Mouse (Mus musculus) hindbrain, embryonic 11.5 days (tissue): Measurements from ENCODE around the gene Dnmt3l. TPM values are rescaled to one million over a fixed set of nuclear protein-coding genes. Genes with fewer than 3 reads are reported as not detected.

Source experiments
- ATAC-seq: fragments of 200-750 bp; cut with Nextera tagmentation; 2 replicates; pipeline ENCODE4 v1.8.0; 2017; ENCODE audit warnings: mild to moderate bottlenecking, moderate TSS enrichment, moderate library complexity; ENCODE audit not compliant: low FRiP score
- DNase-seq: peaks from one replicate; pipeline ENCODE4 v3.0.0-alpha.2; 2015; ENCODE audit warnings: low spot score
- H3K27ac ChIP-seq: fragments of 300-500 bp; sonication (generic); 2 replicates; pipeline ENCODE4 v1.5.1; 2014; ENCODE audit warnings: mild to moderate bottlenecking, low read depth, low read length
- H3K27me3 ChIP-seq: fragments of 300-500 bp; sonication (generic); 2 replicates; pipeline ENCODE4 v1.6.1; 2014; ENCODE audit warnings: mild to moderate bottlenecking, low read length, moderate library complexity, mixed read lengths; ENCODE audit not compliant: control insufficient read depth, insufficient read depth
- H3K36me3 ChIP-seq: fragments of 300-500 bp; sonication (generic); 2 replicates; pipeline ENCODE4 v1.6.1; 2014; ENCODE audit warnings: mild to moderate bottlenecking, low read length, moderate library complexity, mixed read lengths; ENCODE audit not compliant: control insufficient read depth, insufficient read depth
- H3K4me1 ChIP-seq: fragments of 300-500 bp; sonication (generic); replicated peaks from 2 replicates; pipeline ENCODE4 v1.6.1; 2014; ENCODE audit warnings: low read length, mixed read lengths; ENCODE audit not compliant: control insufficient read depth, insufficient read depth
- H3K4me2 ChIP-seq: fragments of 300-500 bp; sonication (generic); replicated peaks from 2 replicates; pipeline ENCODE4 v1.6.1; 2014; ENCODE audit warnings: mild to moderate bottlenecking, low read depth, low read length
- H3K4me3 ChIP-seq: fragments of 300-500 bp; sonication (generic); 2 replicates; pipeline ENCODE4 v1.5.1; 2014; ENCODE audit warnings: low read depth, low read length
- H3K9ac ChIP-seq: fragments of 300-500 bp; sonication (generic); 2 replicates; pipeline ENCODE4 v1.6.1; 2014; ENCODE audit warnings: low read depth, low read length
- H3K9me3 ChIP-seq: fragments of 300-500 bp; sonication (generic); 2 replicates; pipeline ENCODE4 v1.6.1; 2016; ENCODE audit warnings: low read length; ENCODE audit not compliant: control insufficient read depth
- WGBS: fragments of 180-500 bp; shearing (Covaris S2); extraction: QIAGEN DNeasy Blood & Tissue Kit; methylation state at CpG from one replicate; pipeline ENCODE4 v1.1.7; 2014; 5-methylcytosine and 5-hydroxymethylcytosine counted together
- polyA plus RNA-seq: library from polyadenylated mRNA; unstranded; fragments of >200 nt; fragmentation: Nextera tagmentation; extraction: Ambion mirVana; gene quantifications from 2 replicates; pipeline ENCODE4 v1.2.1, GENCODE M21; 2014

The Dnmt3l gene
- polyA plus RNA-seq, 1 experiment from 2014 or later, result not detected

GRCm38 (mm10) chr10:78067226-78067625 lies 25.5 kb downstream of the Dnmt3l start:
- H3K4me3 ChIP-seq, result no peak overlapping the region
- H3K9ac ChIP-seq, result no peak overlapping the region
- no peaks in the 10 kb centered on the region for H3K4me1 ChIP-seq
- H3K9me3 ChIP-seq, result no peaks in the 10 kb centered on the region
- H3K36me3 ChIP-seq, result no peaks in the 10 kb centered on the region
- no peak for DNase-seq
- no peak overlapping the region for H3K27ac ChIP-seq
- WGBS, result 38% methylated on average over 4 of the region's 4 CpGs
- ATAC-seq, result no peak
- H3K4me2 ChIP-seq, result no peak overlapping the region
- H3K27me3 ChIP-seq, result peaks cover 9% of the 10 kb centered on the region; the same call in 1 of the 2 replicates

GRCm38 (mm10) chr10:78068541-78068940 lies 26.8 kb downstream of the Dnmt3l start:
- Histone ChIP-seq H3K4me1 (no peaks in the 10 kb centered on the region), H3K9ac (no peak overlapping the region), H3K36me3 (no peaks in the 10 kb centered on the region), H3K27me3 (peaks cover 9% of the 10 kb centered on the region; the same call in 1 of the 2 replicates), H3K9me3 (no peaks in the 10 kb centered on the region), H3K27ac (no peak overlapping the region), H3K4me3 (peak overlapping the region; percentile 60), H3K4me2 (peak overlapping the region; percentile 99)
- ATAC-seq (no peak), DNase-seq (no peak)
- 32% methylated on average over 11 of the region's 11 CpGs for WGBS

GRCm38 (mm10) chr10:78069101-78070011 lies 27.6 kb downstream of the Dnmt3l start, which contains the start of gene Icosl:
Icosl (plus strand) TSS chr10:78069302.
- no peaks in the 10 kb centered on the region for H3K4me1 ChIP-seq
- H3K27me3 ChIP-seq, result peaks cover 9% of the 10 kb centered on the region; the same call in 1 of the 2 replicates
- peak within 1 kb of the TSS; percentile 99 for H3K4me2 ChIP-seq
- H3K9ac ChIP-seq, result peak within 1 kb of the TSS; percentile 58
- under 1% methylated on average over 66 of the region's 66 CpGs for WGBS
- no peaks in the 10 kb centered on the region for H3K9me3 ChIP-seq
- ATAC-seq (peak; percentile 90), DNase-seq (peak; percentile 79)
- no peak within 1 kb of the TSS for H3K27ac ChIP-seq
- peak within 1 kb of the TSS; percentile 60 for H3K4me3 ChIP-seq
- H3K36me3 ChIP-seq, result no peaks in the 10 kb centered on the region

GRCm38 (mm10) chr10:78074151-78074550 lies 32.4 kb downstream of the Dnmt3l start:
- H3K9ac ChIP-seq, result no peak overlapping the region
- no peak overlapping the region for H3K27ac ChIP-seq
- H3K27me3 ChIP-seq, result peaks cover 7% of the 10 kb centered on the region; the same call in 1 of the 2 replicates
- no peaks in the 10 kb centered on the region for H3K9me3 ChIP-seq
- 65% methylated on average over 4 of the region's 4 CpGs for WGBS
- H3K36me3 ChIP-seq, result no peaks in the 10 kb centered on the region
- H3K4me3 ChIP-seq, result no peak overlapping the region
- ATAC-seq (no peak), DNase-seq (no peak)
- no peaks in the 10 kb centered on the region for H3K4me1 ChIP-seq
- no peak overlapping the region for H3K4me2 ChIP-seq

GRCm38 (mm10) chr10:78074977-78075376 lies 33.2 kb downstream of the Dnmt3l start:
- Histone ChIP-seq H3K4me2 (no peak overlapping the region), H3K4me3 (no peak overlapping the region), H3K9ac (no peak overlapping the region), H3K27ac (no peak overlapping the region), H3K27me3 (peaks cover 2% of the 10 kb centered on the region; the same call in 1 of the 2 replicates), H3K9me3 (no peaks in the 10 kb centered on the region), H3K4me1 (no peaks in the 10 kb centered on the region), H3K36me3 (no peaks in the 10 kb centered on the region)
- 85% methylated on average over 11 of the region's 11 CpGs for WGBS
- ATAC-seq (no peak), DNase-seq (no peak)

- Histone ChIP-seq H3K4me1 (no peaks in the 10 kb centered on the region), H3K9ac (no peak overlapping the region), H3K27me3 (no peaks in the 10 kb centered on the region), H3K4me2 (no peak overlapping the region), H3K9me3 (no peaks in the 10 kb centered on the region), H3K27ac (no peak overlapping the region), H3K36me3 (no peaks in the 10 kb centered on the region), H3K4me3 (no peak overlapping the region)
- 77% methylated on average over 9 of the region's 9 CpGs for WGBS
- DNase-seq (no peak), ATAC-seq (no peak)
Measured at GRCm38 (mm10) chr10:78077862-78078261, 36.1 kb downstream of the Dnmt3l start.

GRCm38 (mm10) chr10:78078276-78078675 lies 36.5 kb downstream of the Dnmt3l start:
- DNase-seq (no peak), ATAC-seq (no peak)
- Histone ChIP-seq H3K4me3 (no peak overlapping the region), H3K27me3 (no peaks in the 10 kb centered on the region), H3K36me3 (no peaks in the 10 kb centered on the region), H3K9ac (no peak overlapping the region), H3K4me1 (no peaks in the 10 kb centered on the region), H3K4me2 (no peak overlapping the region), H3K9me3 (no peaks in the 10 kb centered on the region), H3K27ac (no peak overlapping the region)
- WGBS, result 86% methylated on average over 5 of the region's 5 CpGs

- no peaks in the 10 kb centered on the region for H3K27me3 ChIP-seq
- no peaks in the 10 kb centered on the region for H3K4me1 ChIP-seq
- WGBS, result 70% methylated on average over 4 of the region's 4 CpGs
- DNase-seq (no peak), ATAC-seq (no peak)
- no peak overlapping the region for H3K4me3 ChIP-seq
- H3K4me2 ChIP-seq, result no peak overlapping the region
- no peaks in the 10 kb centered on the region for H3K36me3 ChIP-seq
- H3K9me3 ChIP-seq, result no peaks in the 10 kb centered on the region
- no peak overlapping the region for H3K9ac ChIP-seq
- no peak overlapping the region for H3K27ac ChIP-seq
Measured at GRCm38 (mm10) chr10:78079955-78080591, 38.3 kb downstream of the Dnmt3l start.
